Mouse (Mus musculus): ENCODE measurements around the gene Ankrd33b.

GRCm38 (mm10) chr15:31361259-31361853, 6.2 kb downstream of the Ankrd33b start:
- TF ChIP-seq CTCF (IDR thresholded peaks at IDR 0.05; ENCODE audit: low read depth, low read length) (no peak), GATA1 (IDR thresholded peaks at IDR 0.05; ENCODE audit: borderline replicate concordance, low read length) (no peak), GATA2 (IDR thresholded peaks at IDR 0.05; ENCODE audit: borderline replicate concordance, low read depth, low read length) (no peak), POLR2AphosphoS5 (IDR thresholded peaks at IDR 0.05; ENCODE audit: insufficient replicate concordance, low read depth, low read length) (no peak)
